ENCODE assay signal across 23 mouse cellular contexts in the genomic region with DNA sequence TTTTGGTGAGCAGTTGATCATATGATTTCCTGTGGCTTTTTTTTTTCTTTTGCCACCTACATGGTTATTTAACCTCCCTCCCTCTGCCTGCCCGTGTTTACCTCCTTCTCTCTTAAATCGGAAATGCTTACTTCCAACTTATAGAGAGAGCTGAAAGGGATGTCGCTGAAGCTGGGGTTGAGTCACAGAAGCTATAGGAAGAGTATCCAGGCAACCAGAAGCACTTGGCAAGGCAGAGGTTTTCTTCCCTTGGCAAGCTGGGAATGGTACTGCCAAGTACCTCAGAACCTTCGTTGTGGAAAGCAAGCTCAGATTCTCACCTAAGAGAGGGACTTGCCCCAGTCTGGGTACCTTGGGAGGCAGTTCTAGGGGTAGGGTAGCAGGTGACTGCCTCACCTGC. TPM values are rescaled to one million over a fixed set of nuclear protein-coding genes. Genes with fewer than 3 reads are reported as not detected.
A peak's percentile ranks its signal among the peaks of the same experiment; 100 is the strongest.
DNase-seq lines count a peak whose midpoint lies in the region; ATAC-seq and TF ChIP-seq lines count a peak whose summit lies in the region.
"Had no signal": no experiment of that assay in that cellular context is flagged by ENCODE, and none has a peak within 500 bp of the region (broad histone marks: within the 10 kb centered on the region; RNA-seq: fewer than 3 reads in every experiment).

No protein-coding gene starts in this region.

- H3K4me1 ChIP-seq in liver, postnatal 0 days (ENCODE audit: insufficient read depth): peaks cover 10% of the 10 kb centered on the region; the same call in 1 of the 2 replicates
- H3K4me1 ChIP-seq in stomach, postnatal 0 days (replicated peaks; ENCODE audit: control insufficient read depth, insufficient read depth): no peaks in the 10 kb centered on the region; the same call in 1 of the 2 replicates

- no peak overlapping the region for H3K4me2 ChIP-seq in liver, postnatal 0 days (ENCODE audit: low read depth, low read length)
- no peak overlapping the region for H3K4me2 ChIP-seq in stomach, postnatal 0 days (replicated peaks; ENCODE audit: low read depth)
- H3K4me2 ChIP-seq: embryonic facial prominence, embryonic 13.5 days; heart, embryonic 11.5 days; heart, embryonic 15.5 days had no signal

- H3K36me3 ChIP-seq in liver, postnatal 0 days (replicated peaks; ENCODE audit: insufficient read depth, low read length): no peaks in the 10 kb centered on the region
- no peaks in the 10 kb centered on the region for H3K36me3 ChIP-seq in stomach, postnatal 0 days (ENCODE audit: control insufficient read depth, insufficient read depth, low read length)
- H3K36me3 ChIP-seq: embryonic facial prominence, embryonic 13.5 days; heart, embryonic 15.5 days had no signal

- no peak for TF ChIP-seq CTCF in liver, postnatal 0 days (IDR thresholded peaks at IDR 0.05; ENCODE audit: low read depth)
- no peak for TF ChIP-seq CTCF in stomach, postnatal 0 days (IDR thresholded peaks at IDR 0.05; ENCODE audit: low read depth)

- H3K9ac ChIP-seq in liver, postnatal 0 days (replicated peaks): no peak overlapping the region
- H3K9ac ChIP-seq in stomach, postnatal 0 days (ENCODE audit: low read length): no peak overlapping the region
- H3K9ac ChIP-seq: embryonic facial prominence, embryonic 13.5 days; heart, embryonic 15.5 days had no signal

- 47% methylated on average over 4 of the region's 4 CpGs for WGBS in liver, postnatal 0 days (ENCODE audit: insufficient replicate concordance)
- 51% methylated on average over 4 of the region's 4 CpGs for WGBS in stomach, postnatal 0 days

- no peak for DNase-seq in frontal cortex, postnatal 14 days (ENCODE audit: low spot score in 2 of 2)
- peak; percentile 1 for DNase-seq in kidney, adult 11 months
- DNase-seq in kidney, postnatal 4 days: no peak
- DNase-seq in liver, postnatal 0 days: peak; percentile 7
- DNase-seq in liver: no peak
- peak; percentile 10 for DNase-seq in stomach, postnatal 0 days (ENCODE audit: low spot score)
- DNase-seq: adrenal gland, postnatal 14 days; cerebellum, adult 18-20 months; cerebellum, adult 9-11 months; cerebellum, postnatal 36 days; gastrocnemius, postnatal 36 days; heart, adult 18-20 months; heart, postnatal 14 days had no signal

- no peak for TF ChIP-seq EP300 in liver, postnatal 0 days (IDR thresholded peaks at IDR 0.05; ENCODE audit: low read depth)
- TF ChIP-seq EP300 in stomach, postnatal 0 days (optimal IDR thresholded peaks at IDR 0.05): no peak

- H3K27me3 ChIP-seq in liver, postnatal 0 days (ENCODE audit: insufficient read depth, low read length): peaks cover 60% of the 10 kb centered on the region
- no peaks in the 10 kb centered on the region for H3K27me3 ChIP-seq in stomach, postnatal 0 days (ENCODE audit: control insufficient read depth, insufficient read depth, low read length)
- H3K27me3 ChIP-seq: CH12.LX, Patski had no signal

- no peak overlapping the region for H3K4me3 ChIP-seq in liver, postnatal 0 days (ENCODE audit: low read depth, low read length)
- no peak overlapping the region for H3K4me3 ChIP-seq in stomach, postnatal 0 days (ENCODE audit: low read depth, low read length)
- H3K4me3 ChIP-seq: embryonic facial prominence, embryonic 13.5 days; heart, embryonic 15.5 days had no signal

- no peaks in the 10 kb centered on the region for H3K9me3 ChIP-seq in liver, postnatal 0 days (ENCODE audit: low read length)
- H3K9me3 ChIP-seq in stomach, postnatal 0 days (ENCODE audit: control insufficient read depth, low read length): no peaks in the 10 kb centered on the region
- H3K9me3 ChIP-seq: embryonic facial prominence, embryonic 13.5 days; heart, embryonic 15.5 days had no signal

- H3K27ac ChIP-seq in liver, postnatal 0 days (ENCODE audit: low read depth): no peak overlapping the region
- H3K27ac ChIP-seq in stomach, postnatal 0 days (replicated peaks): no peak overlapping the region
- H3K27ac ChIP-seq: embryonic facial prominence, embryonic 13.5 days; heart, embryonic 15.5 days had no signal

- peak; percentile 71 for ATAC-seq in frontal cortex, adult (ENCODE audit: low TSS enrichment)
- no peak for ATAC-seq in liver, postnatal 0 days
- no peak for ATAC-seq in stomach, postnatal 0 days (ENCODE audit: low FRiP score, low TSS enrichment)
- ATAC-seq: activated CD4-positive, CD25-positive, alpha-beta regulatory T cell, adult 4 months; forebrain, embryonic 16.5 days; hindbrain, embryonic 16.5 days; inflammation-experienced regulatory T-cells, adult 6 months; Patski had no signal

RNA-seq across cellular contexts. Expression of a gene that starts 3.2 kb away (rescaled TPM):
- polyA plus RNA-seq in liver, postnatal 0 days (2015; fragmentation: Nextera tagmentation; extraction: Ambion mirVana): 0.39 and 0.44 TPM in 2 replicates
- polyA plus RNA-seq in stomach, postnatal 0 days (2015; fragmentation: Nextera tagmentation; extraction: Ambion mirVana): 18.0 and 18.5 TPM in 2 replicates
- polyA plus RNA-seq: activated CD4-positive, CD25-positive, alpha-beta regulatory T cell, adult 4 months; inflammation-experienced regulatory T-cells, adult 6 months had no signal

Comparison
In these comparisons a context has a peak if more than half of its experiments do, and no peak if none do; other contexts are left out.
1. DNase-seq: peak in kidney, adult 11 months (single experiment), liver, postnatal 0 days (single experiment) and stomach, postnatal 0 days (single experiment); none in frontal cortex, postnatal 14 days (0 of 2), kidney, postnatal 4 days (0 of 2) and liver (single experiment).
2. RNA of a gene that starts 3.2 kb away (polyA plus RNA-seq): 18.0 to 18.5 TPM in stomach, postnatal 0 days; 0.39 to 0.44 TPM in liver, postnatal 0 days; every median in the first group is over 10 times any median in the second.